Mouse (Mus musculus): ENCODE results near the gene Rnf43. TPM values are rescaled to one million over a fixed set of nuclear protein-coding genes. Genes with fewer than 3 reads are reported as not detected.

Gene Rnf43
- polyA plus RNA-seq, 1 experiment from 2014 or later: 6.0 TPM

DNA sequence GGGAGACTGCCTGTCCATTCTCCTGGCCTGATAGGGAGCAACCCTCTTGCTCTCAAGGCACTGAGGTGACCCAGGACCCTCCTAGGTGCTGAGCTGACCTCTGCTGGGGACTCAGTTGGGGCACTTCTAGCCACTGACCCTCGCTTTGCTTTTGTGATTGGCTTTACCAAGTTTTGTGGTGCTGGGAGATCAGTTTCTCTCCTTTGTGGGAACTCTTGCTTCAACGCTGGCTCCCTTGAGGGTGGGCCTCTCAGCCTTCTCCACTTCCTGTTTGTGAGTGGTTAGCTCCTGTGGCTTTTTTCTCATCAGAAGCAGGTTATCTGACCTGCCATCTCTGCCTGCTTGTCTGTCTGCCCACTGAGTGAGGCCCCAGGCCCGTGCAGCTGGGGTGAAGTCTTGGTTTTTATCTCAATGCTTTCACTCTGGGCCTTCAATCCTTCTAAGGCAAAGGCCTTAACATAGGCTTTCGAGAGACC lies 89.0 kb downstream of the Rnf43 start:
- no peak for ATAC-seq
- TF ChIP-seq CTCF (IDR thresholded peaks at IDR 0.05): no peak
- in situ Hi-C loops (cut with MboI; ENCODE audit: low pct_unique_long_range_greater_than_20kb): no loop called here
- ChIA-PET POLR2A (interaction anchor here (1.7 kb wide), 1 partner anchor 11 kb away, joined by 4 read pairs; no protein-coding TSS in a partner anchor), CTCF (no interaction called here)
- H3K27me3 ChIP-seq: no peaks in the 10 kb centered on the region
- no peak for DNase-seq (ENCODE audit: low read depth, low spot score)

DNA sequence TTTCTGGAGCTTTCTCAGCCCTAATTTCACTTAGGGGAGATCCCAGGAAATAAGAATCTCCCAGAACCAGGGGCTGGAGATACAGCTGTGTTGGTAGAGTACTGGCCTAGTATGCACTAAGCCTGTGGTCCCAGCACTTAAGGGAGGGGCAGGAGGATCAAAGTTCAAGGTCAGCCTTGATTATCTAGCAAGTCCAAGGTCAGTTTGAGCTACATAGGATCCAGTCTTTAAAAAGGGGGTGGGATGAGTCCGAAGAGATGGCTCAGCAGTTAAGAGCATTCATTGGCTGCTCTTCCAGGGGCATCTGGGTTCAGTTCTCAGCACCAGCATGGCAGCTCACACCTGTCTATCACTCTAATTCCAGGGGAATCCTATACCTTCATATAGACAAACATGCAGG lies 89.8 kb downstream of the Rnf43 start:
- TF ChIP-seq CTCF (IDR thresholded peaks at IDR 0.05): no peak
- ChIA-PET POLR2A (no interaction called here), CTCF (no interaction called here)
- in situ Hi-C loops (cut with MboI; ENCODE audit: low pct_unique_long_range_greater_than_20kb): no loop called here
- no peaks in the 10 kb centered on the region for H3K27me3 ChIP-seq
- ATAC-seq: no peak
- no peak for DNase-seq (ENCODE audit: low read depth, low spot score)

DNA sequence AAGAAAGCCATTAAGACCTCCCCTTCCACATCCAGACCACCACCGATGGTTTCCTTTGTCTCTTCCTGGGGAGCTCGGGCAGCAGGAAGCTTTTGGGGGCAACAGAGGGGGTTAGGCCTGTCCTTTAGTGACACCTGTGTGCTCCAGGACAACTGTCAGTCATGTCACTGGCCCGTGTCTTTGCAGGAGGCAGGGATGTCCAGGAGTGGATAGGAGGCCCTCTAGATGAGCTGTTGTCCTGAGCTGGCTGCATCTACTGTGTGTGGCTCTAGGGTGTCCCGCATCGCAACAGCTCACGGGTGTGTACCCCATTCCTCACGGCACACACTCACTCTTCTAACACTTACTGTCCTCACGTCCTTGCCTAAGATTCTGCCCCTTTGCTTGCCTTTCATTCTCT lies 90.7 kb downstream of the Rnf43 start:
- CTCF ChIA-PET: interaction anchor here (1.1 kb wide), 1 partner anchor 91 kb away, joined by 3 read pairs; the partner anchor contains the start of gene Rnf43
- DNase-seq (ENCODE audit: low read depth, low spot score) (no peak), ATAC-seq (no peak)
- POLR2A ChIA-PET: no interaction called here
- in situ Hi-C loops (cut with MboI; ENCODE audit: low pct_unique_long_range_greater_than_20kb): no loop called here
- no peak for TF ChIP-seq CTCF (IDR thresholded peaks at IDR 0.05)
- H3K27me3 ChIP-seq: no peaks in the 10 kb centered on the region

DNA sequence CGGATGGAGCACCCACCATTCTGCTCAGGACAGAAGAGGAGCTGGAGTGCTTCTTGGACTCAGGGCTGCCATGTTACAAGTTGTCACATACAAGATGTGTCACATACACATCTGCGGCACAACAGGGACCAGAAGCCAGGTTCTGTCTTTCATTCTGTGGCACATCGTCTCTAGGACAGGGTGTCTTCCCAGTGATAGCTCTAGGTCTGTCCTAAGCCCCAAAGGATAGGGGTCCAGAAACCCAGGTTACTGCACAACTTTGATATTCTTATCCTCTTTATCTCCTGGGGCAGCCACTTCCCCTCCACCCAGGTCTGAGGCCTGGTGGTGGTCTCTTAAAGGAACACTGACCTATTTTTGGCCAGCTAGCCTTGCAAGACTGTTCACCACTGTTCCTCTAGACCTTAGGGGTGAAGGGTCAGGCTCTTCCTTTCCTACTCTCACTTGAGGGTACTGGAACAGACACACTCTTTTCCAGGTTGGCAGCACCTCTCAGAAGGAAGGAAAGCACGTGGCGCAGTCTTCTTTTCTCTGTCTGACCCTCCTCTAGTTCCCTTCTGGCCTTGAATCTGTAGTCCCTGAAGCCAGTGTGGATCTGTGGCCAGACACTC lies 91.5 kb downstream of the Rnf43 start:
- ChIA-PET POLR2A (no interaction called here), CTCF (interaction anchor here (1.1 kb wide), 1 partner anchor 92 kb away, joined by 3 read pairs; the partner anchor contains the start of gene Rnf43)
- DNase-seq (ENCODE audit: low read depth, low spot score): no peak
- in situ Hi-C loops (cut with MboI; ENCODE audit: low pct_unique_long_range_greater_than_20kb): no loop called here
- no peak for ATAC-seq
- no peak for TF ChIP-seq CTCF (IDR thresholded peaks at IDR 0.05)
- no peaks in the 10 kb centered on the region for H3K27me3 ChIP-seq

GRCm38 (mm10) chr11:87754603-87755002 lies 92.1 kb downstream of the Rnf43 start:
- ATAC-seq: no peak
- POLR2A ChIA-PET: no interaction called here
- CTCF ChIA-PET: no interaction called here
- in situ Hi-C loops (cut with MboI; ENCODE audit: low pct_unique_long_range_greater_than_20kb): no loop called here
- no peak for DNase-seq (ENCODE audit: low read depth, low spot score)
- TF ChIP-seq CTCF (IDR thresholded peaks at IDR 0.05): no peak
- H3K27me3 ChIP-seq: no peaks in the 10 kb centered on the region

DNA sequence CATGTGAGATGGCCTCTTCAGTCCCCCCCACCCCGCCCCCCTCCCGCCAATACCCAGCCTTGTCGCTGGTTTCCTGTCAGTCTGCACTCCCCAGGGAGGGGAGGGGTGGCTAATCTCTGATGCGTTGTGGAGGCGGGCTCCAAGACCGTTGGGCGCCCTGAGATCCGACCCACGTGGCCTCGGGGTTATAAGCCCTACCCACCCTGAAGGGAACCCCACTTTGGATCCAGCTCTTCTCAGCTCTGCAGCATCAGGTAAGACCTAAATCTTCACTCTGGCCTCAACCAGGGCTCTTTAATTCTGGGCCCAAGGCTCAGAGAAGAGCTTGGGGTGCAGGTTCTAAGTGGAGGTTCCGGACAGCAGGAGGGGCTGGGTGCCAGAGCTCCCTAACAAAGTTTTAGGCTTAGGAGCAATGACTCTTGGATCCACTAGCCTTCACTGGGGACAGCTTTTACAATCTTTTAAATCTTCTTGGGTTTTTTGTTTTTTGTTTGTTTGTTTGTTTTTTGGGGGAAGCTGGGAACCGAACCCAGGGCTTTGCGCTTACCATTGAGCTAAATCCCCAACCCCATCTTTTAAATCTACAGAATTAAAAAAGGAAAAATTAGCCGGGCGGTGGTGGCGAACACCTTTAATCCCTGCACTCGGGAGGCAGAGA lies 93.0 kb downstream of the Rnf43 start:
- ChIA-PET POLR2A (no interaction called here), CTCF (no interaction called here)
- in situ Hi-C loops (cut with MboI; ENCODE audit: low pct_unique_long_range_greater_than_20kb): no loop called here
- H3K27me3 ChIP-seq: no peaks in the 10 kb centered on the region
- no peak for ATAC-seq
- TF ChIP-seq CTCF (IDR thresholded peaks at IDR 0.05): no peak
- DNase-seq (ENCODE audit: low read depth, low spot score): no peak

GRCm38 (mm10) chr11:87756251-87756820 lies 93.8 kb downstream of the Rnf43 start:
- CTCF ChIA-PET: no interaction called here
- peaks cover 3% of the 10 kb centered on the region for H3K27me3 ChIP-seq
- in situ Hi-C loops (cut with MboI; ENCODE audit: low pct_unique_long_range_greater_than_20kb): no loop called here
- DNase-seq (ENCODE audit: low read depth, low spot score) (no peak), ATAC-seq (no peak)
- POLR2A ChIA-PET: no interaction called here
- no peak for TF ChIP-seq CTCF (IDR thresholded peaks at IDR 0.05)

DNA sequence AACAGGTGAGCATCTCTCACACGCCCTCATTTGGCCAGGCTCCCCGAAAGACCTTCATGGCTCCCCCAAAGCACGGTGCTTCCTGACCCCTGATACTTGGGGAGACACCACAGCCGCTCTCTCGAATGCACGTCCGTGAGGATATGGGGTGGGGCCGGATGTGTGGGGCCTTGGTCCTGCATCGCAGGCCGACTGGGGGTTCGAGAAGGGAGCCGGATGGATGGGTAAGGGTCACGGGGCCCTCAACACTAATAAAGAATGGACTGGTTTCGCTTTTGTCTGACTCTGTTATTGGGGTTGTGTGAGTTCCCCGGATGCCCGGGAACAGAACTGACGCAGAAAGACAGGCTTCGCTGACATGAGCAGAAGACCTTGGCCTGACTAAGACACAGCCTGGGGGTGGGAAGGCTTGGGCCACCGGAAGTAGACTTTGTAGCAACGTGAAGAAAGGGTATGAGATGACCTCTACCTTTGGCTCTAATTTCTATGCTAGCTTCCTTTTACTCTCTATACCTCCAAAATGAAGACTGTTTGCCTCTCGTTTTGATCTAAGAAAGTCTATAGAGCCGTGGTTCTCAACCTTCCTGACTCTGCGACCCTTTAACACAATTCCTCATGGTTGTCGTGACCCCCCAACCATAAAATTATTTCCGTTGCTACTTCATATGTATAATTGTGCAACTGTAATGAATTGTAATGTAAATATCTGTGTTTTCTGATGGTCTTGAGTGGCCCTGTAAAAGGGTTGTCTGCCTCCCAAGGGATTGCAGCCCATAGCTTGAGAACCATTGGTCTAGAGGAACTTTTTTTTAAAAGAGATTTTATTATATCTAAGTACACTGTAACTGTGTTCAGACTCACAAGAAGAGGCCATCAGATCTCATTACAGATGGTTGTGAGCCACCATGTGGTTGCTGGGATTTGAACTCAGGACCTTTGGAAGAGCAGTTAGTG lies 94.8 kb downstream of the Rnf43 start:
- DNase-seq (ENCODE audit: low read depth, low spot score): no peak
- in situ Hi-C loops (cut with MboI; ENCODE audit: low pct_unique_long_range_greater_than_20kb): no loop called here
- ChIA-PET CTCF (no interaction called here), POLR2A (no interaction called here)
- peaks cover 6% of the 10 kb centered on the region for H3K27me3 ChIP-seq
- ATAC-seq: no peak
- no peak for TF ChIP-seq CTCF (IDR thresholded peaks at IDR 0.05)

- ChIA-PET CTCF (no interaction called here), POLR2A (no interaction called here)
- no peak for TF ChIP-seq CTCF (IDR thresholded peaks at IDR 0.05)
- in situ Hi-C loops (cut with MboI; ENCODE audit: low pct_unique_long_range_greater_than_20kb): no loop called here
- H3K27me3 ChIP-seq: peaks cover 13% of the 10 kb centered on the region
- DNase-seq (ENCODE audit: low read depth, low spot score): no peak
- ATAC-seq: no peak
These were observed 95.8 kb downstream of the Rnf43 start for GRCm38 (mm10) chr11:87758161-87758911.

GRCm38 (mm10) chr11:87758957-87759608 lies 96.6 kb downstream of the Rnf43 start:
- no peak for ATAC-seq
- H3K27me3 ChIP-seq: peaks cover 20% of the 10 kb centered on the region
- DNase-seq (ENCODE audit: low read depth, low spot score): no peak
- ChIA-PET CTCF (no interaction called here), POLR2A (no interaction called here)
- TF ChIP-seq CTCF (IDR thresholded peaks at IDR 0.05): no peak
- in situ Hi-C loops (cut with MboI; ENCODE audit: low pct_unique_long_range_greater_than_20kb): no loop called here

Measured in Patski (cell line).